Mouse (Mus musculus): ENCODE results near the gene Fut7. TPM values are rescaled to one million over a fixed set of nuclear protein-coding genes. Genes with fewer than 3 reads are reported as not detected.

Fut7 gene
- polyA plus RNA-seq, 1 experiment from 2014 or later, result not detected

GRCm38 (mm10) chr2:25468962-25469915, 46.2 kb downstream of the Fut7 start:
- Histone ChIP-seq H3K9me3 (no peaks in the 10 kb centered on the region), H3K27ac (no peak overlapping the region), H3K4me1 (replicated peaks) (peaks cover 33% of the 10 kb centered on the region), H3K27me3 (ENCODE audit: insufficient read depth, poor library complexity, severe bottlenecking) (no peaks in the 10 kb centered on the region; the same call in 1 of the 2 replicates), H3K36me3 (no peaks in the 10 kb centered on the region), H3K4me3 (no peak overlapping the region)
- no peak for DNase-seq (ENCODE audit: low spot score)
- 76% methylated on average over 10 of the region's 10 CpGs for WGBS

- 62% methylated on average over 6 of the region's 6 CpGs for WGBS
Observed at GRCm38 (mm10) chr2:25469969-25470368, 46.9 kb downstream of the Fut7 start, which contains the start of gene Ptgds. Gene Ptgds, minus strand, starts transcription at chr2:25470046.

GRCm38 (mm10) chr2:25472550-25472949, 49.5 kb downstream of the Fut7 start:
- no peaks in the 10 kb centered on the region; the same call in 1 of the 2 replicates for H3K27me3 ChIP-seq (ENCODE audit: insufficient read depth, poor library complexity, severe bottlenecking)
- WGBS, result 77% methylated on average over 2 of the region's 2 CpGs
- DNase-seq (ENCODE audit: low spot score), result no peak
- no peaks in the 10 kb centered on the region for H3K9me3 ChIP-seq
- no peaks in the 10 kb centered on the region for H3K36me3 ChIP-seq
- H3K4me1 ChIP-seq (replicated peaks), result peaks cover 17% of the 10 kb centered on the region
- H3K27ac ChIP-seq, result no peak overlapping the region
- no peak overlapping the region for H3K4me3 ChIP-seq

More at GRCm38 (mm10) chr2:25469969-25470368, 46.9 kb downstream of the Fut7 start, which contains the start of gene Ptgds:
- no peak for DNase-seq (ENCODE audit: low spot score)
- Histone ChIP-seq H3K9me3 (no peaks in the 10 kb centered on the region), H3K27ac (no peak within 1 kb of the TSS), H3K4me1 (replicated peaks) (peaks cover 33% of the 10 kb centered on the region), H3K36me3 (no peaks in the 10 kb centered on the region), H3K27me3 (ENCODE audit: insufficient read depth, poor library complexity, severe bottlenecking) (no peaks in the 10 kb centered on the region; the same call in 1 of the 2 replicates), H3K4me3 (no peak within 1 kb of the TSS)

Other genes starting within 250 kb of the Fut7 start
- 77.4 and 108 TPM in 2 replicates for gene Nrarp, start 242.5 kb upstream of the Fut7 start, polyA plus RNA-seq (2016; fragmentation: Nextera tagmentation; extraction: Ambion mirVana)
- gene Tor4a, start 226.4 kb upstream of the Fut7 start, polyA plus RNA-seq (2016; fragmentation: Nextera tagmentation; extraction: Ambion mirVana), result 2.6 and 2.7 TPM in 2 replicates
- 123 and 132 TPM in 2 replicates for gene Nelfb, start 211.8 kb upstream of the Fut7 start, polyA plus RNA-seq (2016; fragmentation: Nextera tagmentation; extraction: Ambion mirVana)
- not detected in 2 replicates for gene Stpg3, start 208.6 kb upstream of the Fut7 start, polyA plus RNA-seq (2016; fragmentation: Nextera tagmentation; extraction: Ambion mirVana)
- gene Fam166a, start 204.5 kb upstream of the Fut7 start, polyA plus RNA-seq (2016; fragmentation: Nextera tagmentation; extraction: Ambion mirVana), result not detected in 2 replicates
- 655 and 693 TPM in 2 replicates for gene Tubb4b, start 198.6 kb upstream of the Fut7 start, polyA plus RNA-seq (2016; fragmentation: Nextera tagmentation; extraction: Ambion mirVana)
- not detected in 2 replicates for gene Slc34a3, start 188.9 kb upstream of the Fut7 start, polyA plus RNA-seq (2016; fragmentation: Nextera tagmentation; extraction: Ambion mirVana)
- gene Rnf224, start 186.5 kb upstream of the Fut7 start, polyA plus RNA-seq (2016; fragmentation: Nextera tagmentation; extraction: Ambion mirVana), result not detected in 2 replicates
- 25.5 and 43.5 TPM in 2 replicates for gene Rnf208, start 181.0 kb upstream of the Fut7 start, polyA plus RNA-seq (2016; fragmentation: Nextera tagmentation; extraction: Ambion mirVana)
- not detected in 2 replicates for gene Cysrt1, start 180.8 kb upstream of the Fut7 start, polyA plus RNA-seq (2016; fragmentation: Nextera tagmentation; extraction: Ambion mirVana)
- gene AL732309.1, start 176.4 kb upstream of the Fut7 start, polyA plus RNA-seq (2016; fragmentation: Nextera tagmentation; extraction: Ambion mirVana), result 5.7 and 6.2 TPM in 2 replicates
- 18.7 and 20.3 TPM in 2 replicates for gene Tmem203, start 167.8 kb upstream of the Fut7 start, polyA plus RNA-seq (2016; fragmentation: Nextera tagmentation; extraction: Ambion mirVana)
- 8.1 and 9.5 TPM in 2 replicates for gene Tprn, start 160.6 kb upstream of the Fut7 start, polyA plus RNA-seq (2016; fragmentation: Nextera tagmentation; extraction: Ambion mirVana)
- gene Ssna1, start 150.8 kb upstream of the Fut7 start, polyA plus RNA-seq (2016; fragmentation: Nextera tagmentation; extraction: Ambion mirVana), result 248 and 259 TPM in 2 replicates
- gene Anapc2, start 150.8 kb upstream of the Fut7 start, polyA plus RNA-seq (2016; fragmentation: Nextera tagmentation; extraction: Ambion mirVana), result 150 and 156 TPM in 2 replicates
- gene Tmem210, start 135.1 kb upstream of the Fut7 start, polyA plus RNA-seq (2016; fragmentation: Nextera tagmentation; extraction: Ambion mirVana), result not detected in 2 replicates
- not detected in 2 replicates for gene Lrrc26, start 133.4 kb upstream of the Fut7 start, polyA plus RNA-seq (2016; fragmentation: Nextera tagmentation; extraction: Ambion mirVana)
- 1.2 and 4.5 TPM in 2 replicates for gene Grin1, start 104.1 kb upstream of the Fut7 start, polyA plus RNA-seq (2016; fragmentation: Nextera tagmentation; extraction: Ambion mirVana)
- 57.4 and 58.7 TPM in 2 replicates for gene Man1b1, start 90.9 kb upstream of the Fut7 start, polyA plus RNA-seq (2016; fragmentation: Nextera tagmentation; extraction: Ambion mirVana)
- 21.1 and 21.8 TPM in 2 replicates for gene Dpp7, start 66.9 kb upstream of the Fut7 start, polyA plus RNA-seq (2016; fragmentation: Nextera tagmentation; extraction: Ambion mirVana)
- gene Uap1l1, start 57.6 kb upstream of the Fut7 start, polyA plus RNA-seq (2016; fragmentation: Nextera tagmentation; extraction: Ambion mirVana), result 7.4 and 10.1 TPM in 2 replicates
- gene Sapcd2, start 50.9 kb upstream of the Fut7 start, polyA plus RNA-seq (2016; fragmentation: Nextera tagmentation; extraction: Ambion mirVana), result 71.6 and 75.1 TPM in 2 replicates
- gene Entpd2, start 27.4 kb upstream of the Fut7 start, polyA plus RNA-seq (2016; fragmentation: Nextera tagmentation; extraction: Ambion mirVana), result 0.31 TPM in 1 of 2 replicates, not detected in the other
- 75.1 and 155 TPM in 2 replicates for gene Npdc1, start 23.9 kb upstream of the Fut7 start, polyA plus RNA-seq (2016; fragmentation: Nextera tagmentation; extraction: Ambion mirVana)
- gene Abca2, start 5.4 kb downstream of the Fut7 start, polyA plus RNA-seq (2016; fragmentation: Nextera tagmentation; extraction: Ambion mirVana), result 5.7 and 5.9 TPM in 2 replicates
- gene Clic3, start 33.6 kb downstream of the Fut7 start, polyA plus RNA-seq (2016; fragmentation: Nextera tagmentation; extraction: Ambion mirVana), result 0.90 and 1.2 TPM in 2 replicates
- 17.0 and 31.3 TPM in 2 replicates for gene Paxx, start 37.8 kb downstream of the Fut7 start, polyA plus RNA-seq (2016; fragmentation: Nextera tagmentation; extraction: Ambion mirVana)
- 0.49 and 1.7 TPM in 2 replicates for gene Ptgds, start 46.8 kb downstream of the Fut7 start, polyA plus RNA-seq (2016; fragmentation: Nextera tagmentation; extraction: Ambion mirVana)
- not detected in 2 replicates for gene Lcn12, start 70.6 kb downstream of the Fut7 start, polyA plus RNA-seq (2016; fragmentation: Nextera tagmentation; extraction: Ambion mirVana)
- 88.3 and 109 TPM in 2 replicates for gene Fbxw5, start 77.5 kb downstream of the Fut7 start, polyA plus RNA-seq (2016; fragmentation: Nextera tagmentation; extraction: Ambion mirVana)
- gene C8g, start 78.5 kb downstream of the Fut7 start, polyA plus RNA-seq (2016; fragmentation: Nextera tagmentation; extraction: Ambion mirVana), result 5.8 and 6.0 TPM in 2 replicates
- gene Traf2, start 123.7 kb downstream of the Fut7 start, polyA plus RNA-seq (2016; fragmentation: Nextera tagmentation; extraction: Ambion mirVana), result 38.2 and 40.1 TPM in 2 replicates
- 376 and 388 TPM in 2 replicates for gene Edf1, start 134.6 kb downstream of the Fut7 start, polyA plus RNA-seq (2016; fragmentation: Nextera tagmentation; extraction: Ambion mirVana)
- gene Mamdc4, start 151.6 kb downstream of the Fut7 start, polyA plus RNA-seq (2016; fragmentation: Nextera tagmentation; extraction: Ambion mirVana), result 1.4 and 3.8 TPM in 2 replicates
- gene Phpt1, start 152.0 kb downstream of the Fut7 start, polyA plus RNA-seq (2016; fragmentation: Nextera tagmentation; extraction: Ambion mirVana), result 163 and 189 TPM in 2 replicates
- gene Ajm1, start 158.5 kb downstream of the Fut7 start, polyA plus RNA-seq (2016; fragmentation: Nextera tagmentation; extraction: Ambion mirVana), result 0.05 and 0.44 TPM in 2 replicates
- 75.5 and 80.0 TPM in 2 replicates for gene Rabl6, start 185.3 kb downstream of the Fut7 start, polyA plus RNA-seq (2016; fragmentation: Nextera tagmentation; extraction: Ambion mirVana)
- 0.17 and 0.18 TPM in 2 replicates for gene Ccdc183, start 194.4 kb downstream of the Fut7 start, polyA plus RNA-seq (2016; fragmentation: Nextera tagmentation; extraction: Ambion mirVana)
- 17.4 and 18.3 TPM in 2 replicates for gene Tmem141, start 198.7 kb downstream of the Fut7 start, polyA plus RNA-seq (2016; fragmentation: Nextera tagmentation; extraction: Ambion mirVana)
- 1.00 and 1.2 TPM in 2 replicates for gene Fcna, start 204.8 kb downstream of the Fut7 start, polyA plus RNA-seq (2016; fragmentation: Nextera tagmentation; extraction: Ambion mirVana)
- not detected in 2 replicates for gene Lcn8, start 229.9 kb downstream of the Fut7 start, polyA plus RNA-seq (2016; fragmentation: Nextera tagmentation; extraction: Ambion mirVana)
- not detected in 2 replicates for gene Lcn5, start 234.7 kb downstream of the Fut7 start, polyA plus RNA-seq (2016; fragmentation: Nextera tagmentation; extraction: Ambion mirVana)